Mouse (Mus musculus): ENCODE results near the gene Zfp740.
"Not testable (repeated sequence)": the region's sequence is repeated elsewhere in the genome, so short reads cannot be mapped to it uniquely, and the experiment has no call there.

Zfp740 gene

GRCm38 (mm10) chr15:102202971-102203834, at the start of gene Zfp740:
Gene Zfp740, plus strand, starts transcription at chr15:102203249.
- DNase-seq (ENCODE audit: low spot score) = peak; percentile 86

GRCm38 (mm10) chr15:102155006-102155405, 48.0 kb upstream of the Zfp740 start:
- not testable (repeated sequence) for DNase-seq (ENCODE audit: low spot score)

GRCm38 (mm10) chr15:102156836-102157235, 46.2 kb upstream of the Zfp740 start:
- DNase-seq (ENCODE audit: low spot score) = no peak

GRCm38 (mm10) chr15:102160415-102161060, 42.5 kb upstream of the Zfp740 start:
- DNase-seq (ENCODE audit: low spot score) = no peak

- no peak for DNase-seq (ENCODE audit: low spot score)
These were observed 39.0 kb upstream of the Zfp740 start for GRCm38 (mm10) chr15:102163900-102164693.

GRCm38 (mm10) chr15:102165468-102166100, 37.5 kb upstream of the Zfp740 start:
- DNase-seq (ENCODE audit: low spot score) = no peak

GRCm38 (mm10) chr15:102167620-102168021, 35.4 kb upstream of the Zfp740 start:
- no peak for DNase-seq (ENCODE audit: low spot score)

GRCm38 (mm10) chr15:102169064-102169463, 34.0 kb upstream of the Zfp740 start:
- DNase-seq (ENCODE audit: low spot score) = no peak

- no peak for DNase-seq (ENCODE audit: low spot score)
These were observed 29.5 kb upstream of the Zfp740 start for GRCm38 (mm10) chr15:102173581-102173980.

- no peak for DNase-seq (ENCODE audit: low spot score)
These were observed 27.2 kb upstream of the Zfp740 start for GRCm38 (mm10) chr15:102175736-102176319.

GRCm38 (mm10) chr15:102176571-102177316, 26.3 kb upstream of the Zfp740 start:
- no peak for DNase-seq (ENCODE audit: low spot score)

GRCm38 (mm10) chr15:102177417-102177816, 25.6 kb upstream of the Zfp740 start:
- no peak for DNase-seq (ENCODE audit: low spot score)

- DNase-seq (ENCODE audit: low spot score) = peak; percentile 70
These were observed 24.8 kb upstream of the Zfp740 start for GRCm38 (mm10) chr15:102178279-102178678.

GRCm38 (mm10) chr15:102179106-102179505, 23.9 kb upstream of the Zfp740 start:
- DNase-seq (ENCODE audit: low spot score) = no peak

GRCm38 (mm10) chr15:102179924-102180323, 23.1 kb upstream of the Zfp740 start:
- no peak for DNase-seq (ENCODE audit: low spot score)

GRCm38 (mm10) chr15:102183076-102183475, 20.0 kb upstream of the Zfp740 start:
- DNase-seq (ENCODE audit: low spot score) = no peak

GRCm38 (mm10) chr15:102186239-102186638, 16.8 kb upstream of the Zfp740 start:
- DNase-seq (ENCODE audit: low spot score) = no peak

GRCm38 (mm10) chr15:102188096-102188495, 15.0 kb upstream of the Zfp740 start:
- DNase-seq (ENCODE audit: low spot score) = no peak

GRCm38 (mm10) chr15:102188883-102189282, 14.2 kb upstream of the Zfp740 start:
- DNase-seq (ENCODE audit: low spot score) = no peak

GRCm38 (mm10) chr15:102191699-102192098, 11.3 kb upstream of the Zfp740 start:
- no peak for DNase-seq (ENCODE audit: low spot score)

GRCm38 (mm10) chr15:102192271-102192812, 10.7 kb upstream of the Zfp740 start:
- DNase-seq (ENCODE audit: low spot score) = no peak
